Mouse (Mus musculus) cortical plate, adult 2 months (tissue): ENCODE measurements around the gene Efna5.

Experiments
- CTCF ChIP-seq: fragments of 200-500 bp; IDR thresholded peaks from 2 replicates; pipeline ENCODE4 v1.5.1; 2011; ENCODE audit warnings: mild to moderate bottlenecking, control low read depth, low read length; ENCODE audit not compliant: insufficient read depth; ENCODE audit errors: extremely low read depth
- POLR2A ChIP-seq: fragments of 200-500 bp; IDR thresholded peaks from 2 replicates; pipeline ENCODE4 v1.6.1; 2011; ENCODE audit warnings: mild to moderate bottlenecking, low read length, control low read depth; ENCODE audit not compliant: insufficient read depth; ENCODE audit errors: extremely low read depth

DNA sequence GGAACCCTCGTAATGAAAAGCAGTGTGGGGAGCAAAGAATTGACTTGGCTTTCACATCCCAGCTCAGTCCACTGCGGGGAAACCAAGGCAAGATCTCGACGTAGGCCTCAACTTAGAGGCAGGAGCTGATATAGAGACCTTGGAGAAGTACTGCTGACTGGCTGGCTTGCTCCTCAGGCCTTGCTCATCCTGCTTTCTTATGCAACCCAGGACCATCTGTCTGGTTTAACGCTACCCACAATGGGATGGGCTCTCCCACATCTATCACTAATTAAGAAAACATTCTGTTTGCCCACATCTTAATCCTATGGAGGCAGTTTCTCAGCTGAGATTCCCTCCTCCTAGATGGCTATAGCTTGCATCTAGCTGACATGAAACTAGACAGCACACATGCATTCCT, 105.7 kb downstream of the Efna5 start:
- TF ChIP-seq CTCF (no peak), POLR2A (no peak)
